Mouse (Mus musculus) intestine, embryonic 14.5 days (tissue): ENCODE results near the gene Rasgrp2. TPM values are rescaled to one million over a fixed set of nuclear protein-coding genes. Genes with fewer than 3 reads are reported as not detected.

Experiments used
- ATAC-seq: fragments of 200-750 bp; cut with Nextera tagmentation; replicated peaks from 2 replicates; pipeline ENCODE4 v1.8.0; 2017; ENCODE audit warnings: low read depth, moderate number of reproducible peaks, moderate TSS enrichment, moderate library complexity; ENCODE audit not compliant: low FRiP score, low TSS enrichment
- DNase-seq: peaks from one replicate; pipeline ENCODE4 v3.0.0-alpha.2; 2018; ENCODE audit warnings: low spot score
- H3K27ac ChIP-seq: fragments of 300-500 bp; sonication (generic); 2 replicates; pipeline ENCODE4 v1.5.1; 2014; ENCODE audit warnings: low read depth, mild to moderate bottlenecking, control low read depth
- H3K27me3 ChIP-seq: fragments of 300-500 bp; sonication (generic); replicated peaks from 2 replicates; pipeline ENCODE4 v1.6.1; 2014; ENCODE audit warnings: low read length, control low read depth; ENCODE audit not compliant: control insufficient read depth, insufficient read depth
- H3K36me3 ChIP-seq: fragments of 300-500 bp; sonication (generic); 2 replicates; pipeline ENCODE4 v1.6.1; 2014; ENCODE audit warnings: low read length, control low read depth; ENCODE audit not compliant: control insufficient read depth, insufficient read depth
- H3K4me1 ChIP-seq: fragments of 300-500 bp; sonication (generic); replicated peaks from 2 replicates; pipeline ENCODE4 v1.6.1; 2014; ENCODE audit warnings: low read length, control low read depth, mixed read lengths; ENCODE audit not compliant: control insufficient read depth, insufficient read depth
- H3K4me2 ChIP-seq: fragments of 300-500 bp; sonication (generic); 2 replicates; pipeline ENCODE4 v1.6.1; 2014; ENCODE audit warnings: low read length
- H3K4me3 ChIP-seq: fragments of 300-500 bp; sonication (generic); 2 replicates; pipeline ENCODE4 v1.5.1; 2014; ENCODE audit warnings: low read depth, low read length, control low read depth, mixed read lengths
- H3K9ac ChIP-seq: fragments of 300-500 bp; sonication (generic); 2 replicates; pipeline ENCODE4 v1.6.1; 2014; ENCODE audit warnings: mild to moderate bottlenecking, low read length
- H3K9me3 ChIP-seq: fragments of 300-500 bp; sonication (generic); 2 replicates; pipeline ENCODE4 v1.6.1; 2016; ENCODE audit warnings: low read length, control low read depth; ENCODE audit not compliant: control insufficient read depth
- WGBS: fragments of 180-500 bp; shearing (Covaris S2); extraction: QIAGEN DNeasy Blood & Tissue Kit; methylation state at CpG from one replicate; pipeline ENCODE4 v1.1.7; 2014; 5-methylcytosine and 5-hydroxymethylcytosine counted together
- polyA plus RNA-seq: library from polyadenylated mRNA; unstranded; fragments of >200 nt; fragmentation: Nextera tagmentation; extraction: Ambion mirVana; gene quantifications from 2 replicates; pipeline ENCODE4 v1.2.1, GENCODE M21; 2014

The Rasgrp2 gene
- polyA plus RNA-seq, 1 experiment from 2014 or later: 31.8 TPM

- Histone ChIP-seq H3K27me3 (0 out of 2 replicates have a peak, but pooled peaks cover 4% of the 10 kb centered on the region), H3K9ac (no peak overlapping the region), H3K27ac (no peak overlapping the region), H3K36me3 (no peaks in the 10 kb centered on the region), H3K4me1 (peaks cover 2% of the 10 kb centered on the region; the same call in 1 of the 2 replicates), H3K4me3 (no peak overlapping the region), H3K9me3 (no peaks in the 10 kb centered on the region), H3K4me2 (no peak overlapping the region)
- WGBS: 44% methylated on average over 7 of the region's 7 CpGs
- ATAC-seq (no peak), DNase-seq (no peak)
Observed at GRCm38 (mm10) chr19:6446736-6447437, 47.7 kb downstream of the Rasgrp2 start.

- H3K36me3 ChIP-seq: no peaks in the 10 kb centered on the region
- ATAC-seq (no peak), DNase-seq (no peak)
- no peak overlapping the region for H3K27ac ChIP-seq
- 32% methylated on average over 5 of the region's 5 CpGs for WGBS
- H3K9me3 ChIP-seq: no peaks in the 10 kb centered on the region
- no peak overlapping the region for H3K4me3 ChIP-seq
- H3K4me1 ChIP-seq: peaks cover 4% of the 10 kb centered on the region; the same call in 1 of the 2 replicates
- 0 out of 2 replicates have a peak, but pooled peaks cover 4% of the 10 kb centered on the region for H3K27me3 ChIP-seq
- H3K9ac ChIP-seq: no peak overlapping the region
- peak overlapping the region; percentile 27 for H3K4me2 ChIP-seq
Observed at GRCm38 (mm10) chr19:6448752-6449151, 49.6 kb downstream of the Rasgrp2 start.

GRCm38 (mm10) chr19:6449841-6450240 lies 50.7 kb downstream of the Rasgrp2 start:
- Histone ChIP-seq H3K4me3 (no peak overlapping the region), H3K27me3 (0 out of 2 replicates have a peak, but pooled peaks cover 4% of the 10 kb centered on the region), H3K9ac (no peak overlapping the region), H3K4me1 (peaks cover 4% of the 10 kb centered on the region; the same call in 1 of the 2 replicates), H3K36me3 (no peaks in the 10 kb centered on the region), H3K27ac (no peak overlapping the region), H3K4me2 (no peak overlapping the region), H3K9me3 (no peaks in the 10 kb centered on the region)
- WGBS: 68% methylated on average over 7 of the region's 7 CpGs
- ATAC-seq (no peak), DNase-seq (no peak)

GRCm38 (mm10) chr19:6452030-6452494 lies 52.9 kb downstream of the Rasgrp2 start:
- Histone ChIP-seq H3K4me3 (no peak overlapping the region), H3K4me1 (peaks cover 4% of the 10 kb centered on the region; the same call in 1 of the 2 replicates), H3K36me3 (no peaks in the 10 kb centered on the region), H3K9me3 (no peaks in the 10 kb centered on the region), H3K27ac (no peak overlapping the region), H3K9ac (no peak overlapping the region), H3K4me2 (no peak overlapping the region), H3K27me3 (no peaks in the 10 kb centered on the region)
- DNase-seq (peak; percentile 78), ATAC-seq (peak; percentile 52; the same call in 1 of the 2 replicates)
- 22% methylated on average over 6 of the region's 6 CpGs for WGBS

- Histone ChIP-seq H3K4me2 (no peak overlapping the region), H3K4me1 (peaks cover 4% of the 10 kb centered on the region; the same call in 1 of the 2 replicates), H3K27ac (no peak overlapping the region), H3K27me3 (no peaks in the 10 kb centered on the region), H3K9me3 (no peaks in the 10 kb centered on the region), H3K36me3 (no peaks in the 10 kb centered on the region), H3K4me3 (no peak overlapping the region), H3K9ac (no peak overlapping the region)
- DNase-seq (no peak), ATAC-seq (no peak)
- WGBS: 51% methylated on average over 9 of the region's 9 CpGs
Observed at GRCm38 (mm10) chr19:6452672-6453310, 53.7 kb downstream of the Rasgrp2 start.

GRCm38 (mm10) chr19:6453349-6453748 lies 54.2 kb downstream of the Rasgrp2 start:
- DNase-seq (no peak), ATAC-seq (no peak)
- Histone ChIP-seq H3K27me3 (no peaks in the 10 kb centered on the region), H3K27ac (no peak overlapping the region), H3K36me3 (no peaks in the 10 kb centered on the region), H3K4me1 (peaks cover 4% of the 10 kb centered on the region; the same call in 1 of the 2 replicates), H3K9me3 (no peaks in the 10 kb centered on the region), H3K4me3 (no peak overlapping the region), H3K4me2 (no peak overlapping the region), H3K9ac (no peak overlapping the region)
- 80% methylated on average over 8 of the region's 8 CpGs for WGBS

GRCm38 (mm10) chr19:6454041-6454720 lies 55.0 kb downstream of the Rasgrp2 start:
- WGBS: 78% methylated on average over 10 of the region's 10 CpGs
- Histone ChIP-seq H3K27me3 (no peaks in the 10 kb centered on the region), H3K9ac (no peak overlapping the region), H3K4me2 (no peak overlapping the region), H3K36me3 (no peaks in the 10 kb centered on the region), H3K4me3 (no peak overlapping the region), H3K9me3 (no peaks in the 10 kb centered on the region), H3K4me1 (peaks cover 4% of the 10 kb centered on the region; the same call in 1 of the 2 replicates), H3K27ac (no peak overlapping the region)
- no peak for DNase-seq
- no peak for ATAC-seq

GRCm38 (mm10) chr19:6459504-6459903 lies 60.4 kb downstream of the Rasgrp2 start:
- WGBS: 83% methylated on average over 6 of the region's 6 CpGs
- no peak overlapping the region for H3K4me2 ChIP-seq
- no peak overlapping the region for H3K27ac ChIP-seq
- no peak overlapping the region for H3K4me3 ChIP-seq
- DNase-seq (no peak), ATAC-seq (no peak)
- no peaks in the 10 kb centered on the region for H3K4me1 ChIP-seq
- no peaks in the 10 kb centered on the region for H3K27me3 ChIP-seq
- no peaks in the 10 kb centered on the region for H3K36me3 ChIP-seq
- no peak overlapping the region for H3K9ac ChIP-seq
- no peaks in the 10 kb centered on the region for H3K9me3 ChIP-seq
